Mouse (Mus musculus) hindbrain, embryonic 10.5 days (tissue): ENCODE measurements around the gene Clec4a2. TPM values are rescaled to one million over a fixed set of nuclear protein-coding genes. Genes with fewer than 3 reads are reported as not detected.
"Not testable (repeated sequence)": the region's sequence is repeated elsewhere in the genome, so short reads cannot be mapped to it uniquely, and the experiment has no call there.

ENCODE experiments used
- DNase-seq: peaks from one replicate; pipeline ENCODE4 v3.0.0-alpha.2; 2017; ENCODE audit warnings: low spot score
- H3K27ac ChIP-seq: fragments of 300-500 bp; sonication (generic); 2 replicates; pipeline ENCODE4 v1.5.1; 2016; ENCODE audit warnings: mild to moderate bottlenecking, moderate library complexity
- H3K27me3 ChIP-seq: fragments of 300-500 bp; sonication (generic); 2 replicates; pipeline ENCODE4 v1.6.1; 2016; ENCODE audit warnings: mild to moderate bottlenecking; ENCODE audit not compliant: poor library complexity, insufficient read depth, severe bottlenecking
- H3K36me3 ChIP-seq: fragments of 300-500 bp; sonication (generic); 2 replicates; pipeline ENCODE4 v1.6.1; 2016; ENCODE audit warnings: mild to moderate bottlenecking, moderate library complexity
- H3K4me1 ChIP-seq: fragments of 300-500 bp; sonication (generic); replicated peaks from 2 replicates; pipeline ENCODE4 v1.6.1; 2016; ENCODE audit warnings: mild to moderate bottlenecking
- H3K4me3 ChIP-seq: fragments of 300-500 bp; sonication (generic); 2 replicates; pipeline ENCODE4 v1.5.1; 2016; ENCODE audit warnings: mild to moderate bottlenecking, moderate library complexity
- H3K9me3 ChIP-seq: fragments of 300-500 bp; sonication (generic); 2 replicates; pipeline ENCODE4 v1.6.1; 2016; ENCODE audit warnings: mild to moderate bottlenecking, moderate library complexity
- WGBS: fragments of 180-500 bp; shearing (Covaris S2); methylation state at CpG from one replicate; pipeline ENCODE4 v1.1.7; 2016; 5-methylcytosine and 5-hydroxymethylcytosine counted together
- polyA plus RNA-seq: library from polyadenylated mRNA; unstranded; fragments of >200 nt; fragmentation: Nextera tagmentation; extraction: Ambion mirVana; gene quantifications from 2 replicates; pipeline ENCODE4 v1.2.1, GENCODE M21; 2016

The Clec4a2 gene
- 0.42 and 0.98 TPM in 2 replicates for polyA plus RNA-seq

- H3K4me1 ChIP-seq, H3K4me3 ChIP-seq, H3K27ac ChIP-seq, H3K27me3 ChIP-seq, DNase-seq, H3K36me3 ChIP-seq: not testable (repeated sequence)
- peaks cover 14% of the 10 kb centered on the region; the same call in 1 of the 2 replicates for H3K9me3 ChIP-seq
- 74% methylated on average over 1 of the region's 1 CpGs for WGBS
Measured at GRCm38 (mm10) chr6:123106128-123106527, at the start of gene Clec4a2. Clec4a2 (plus strand) TSS chr6:123106428.

- WGBS = 87% methylated on average over 4 of the region's 4 CpGs
- no peak for DNase-seq
- no peak overlapping the region for H3K27ac ChIP-seq
- no peaks in the 10 kb centered on the region for H3K4me1 ChIP-seq
- no peak overlapping the region for H3K4me3 ChIP-seq
- H3K27me3 ChIP-seq = no peaks in the 10 kb centered on the region
- H3K36me3 ChIP-seq = no peaks in the 10 kb centered on the region
- H3K9me3 ChIP-seq = 0 out of 2 replicates have a peak, but pooled peaks cover 3% of the 10 kb centered on the region
Measured at GRCm38 (mm10) chr6:123095125-123095843, 10.9 kb upstream of the Clec4a2 start.

DNA sequence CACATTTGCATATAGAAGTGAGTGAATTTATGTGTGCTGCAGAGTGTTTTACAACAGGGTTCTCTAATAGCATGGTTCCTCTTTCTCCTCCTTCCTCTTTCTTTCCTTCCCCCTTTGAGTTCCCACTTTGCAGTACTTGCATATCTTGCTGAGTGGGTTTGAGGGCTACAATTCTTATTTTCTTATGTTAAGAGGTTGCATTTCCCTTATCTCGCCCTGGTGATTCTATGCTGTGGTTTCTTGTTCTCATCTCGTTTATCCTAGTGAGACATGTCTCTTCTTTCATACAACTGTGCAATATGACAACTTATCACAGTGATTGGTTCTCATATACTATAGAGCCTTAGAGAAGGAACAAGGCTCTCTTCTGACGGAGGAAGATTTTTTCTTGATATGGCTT is 17.0 kb downstream of the Clec4a2 start:
- no peak for DNase-seq
- peaks cover 3% of the 10 kb centered on the region; the same call in 1 of the 2 replicates for H3K9me3 ChIP-seq
- H3K4me3 ChIP-seq = no peak overlapping the region
- H3K27ac ChIP-seq = no peak overlapping the region
- no peaks in the 10 kb centered on the region for H3K27me3 ChIP-seq
- no peaks in the 10 kb centered on the region for H3K36me3 ChIP-seq
- no peaks in the 10 kb centered on the region for H3K4me1 ChIP-seq
- 85% methylated on average over 3 of the region's 3 CpGs for WGBS

GRCm38 (mm10) chr6:123127173-123127572 is 20.9 kb downstream of the Clec4a2 start:
- H3K27me3 ChIP-seq = no peaks in the 10 kb centered on the region
- H3K9me3 ChIP-seq = peaks cover 7% of the 10 kb centered on the region; the same call in 1 of the 2 replicates
- H3K4me1 ChIP-seq = no peaks in the 10 kb centered on the region
- no peak for DNase-seq
- H3K4me3 ChIP-seq = no peak overlapping the region
- H3K36me3 ChIP-seq = no peaks in the 10 kb centered on the region
- 68% methylated on average over 1 of the region's 1 CpGs for WGBS
- no peak overlapping the region for H3K27ac ChIP-seq

DNA sequence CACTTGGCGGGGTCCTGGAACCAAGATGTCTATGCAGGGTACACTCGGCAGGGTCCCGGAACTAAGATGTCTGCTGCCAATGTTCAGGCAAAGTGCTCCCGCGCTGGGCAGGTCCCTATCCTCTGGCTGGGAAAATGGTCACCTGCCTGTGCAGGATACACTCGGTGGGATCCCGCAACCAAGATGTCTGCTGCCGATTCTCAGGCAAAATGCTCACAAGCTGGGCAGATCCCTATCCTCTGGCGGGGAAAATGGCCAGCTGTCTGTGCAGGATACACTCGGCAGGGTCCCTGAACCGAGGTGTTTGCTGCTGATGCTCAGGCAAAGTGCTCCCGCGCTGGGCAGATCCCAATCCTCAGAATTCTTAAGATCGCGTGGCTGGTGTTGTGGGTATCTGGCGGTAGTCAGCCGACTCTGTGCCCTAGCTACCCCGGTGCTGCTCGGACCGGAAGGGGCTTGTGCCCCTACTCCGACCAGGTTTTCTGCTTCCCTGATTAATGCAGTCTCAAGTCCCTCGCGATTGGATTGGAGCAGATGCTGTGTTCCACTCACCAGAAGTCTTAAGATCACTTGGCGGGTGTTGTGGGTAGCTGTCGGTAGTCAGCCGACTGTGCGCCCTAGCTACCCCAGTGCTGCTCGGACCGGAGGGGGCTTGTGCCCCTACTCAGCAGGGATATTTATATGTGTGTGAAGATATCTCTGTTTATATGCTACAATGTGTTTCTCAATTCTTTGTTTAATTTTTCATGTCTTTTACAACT is 31.7 kb downstream of the Clec4a2 start:
- not testable (repeated sequence) for H3K36me3 ChIP-seq, H3K9me3 ChIP-seq, H3K27ac ChIP-seq, DNase-seq, H3K4me3 ChIP-seq, H3K4me1 ChIP-seq, H3K27me3 ChIP-seq
- 75% methylated on average over 29 of the region's 29 CpGs for WGBS

DNA sequence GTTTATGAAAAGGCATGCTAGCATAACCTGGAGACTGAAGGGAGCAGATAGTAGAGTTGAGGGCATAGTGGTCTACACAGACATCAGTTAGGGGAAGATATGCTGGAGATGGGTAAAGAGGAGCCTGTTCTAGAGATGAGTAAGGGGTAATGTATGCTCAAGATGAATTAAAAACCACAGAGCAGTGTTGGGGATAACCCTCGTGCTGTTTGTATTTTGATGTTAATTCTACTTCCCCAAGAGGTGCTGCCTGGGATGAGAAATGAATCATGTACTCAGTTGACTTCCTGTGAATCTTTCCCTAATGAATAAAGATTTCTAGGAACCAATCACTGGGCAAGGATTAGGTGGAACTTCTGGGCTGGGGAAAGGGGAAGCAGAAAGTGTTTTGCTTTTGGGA is 63.9 kb downstream of the Clec4a2 start:
- WGBS = 50% methylated on average over 1 of the region's 1 CpGs
- DNase-seq = no peak

DNA sequence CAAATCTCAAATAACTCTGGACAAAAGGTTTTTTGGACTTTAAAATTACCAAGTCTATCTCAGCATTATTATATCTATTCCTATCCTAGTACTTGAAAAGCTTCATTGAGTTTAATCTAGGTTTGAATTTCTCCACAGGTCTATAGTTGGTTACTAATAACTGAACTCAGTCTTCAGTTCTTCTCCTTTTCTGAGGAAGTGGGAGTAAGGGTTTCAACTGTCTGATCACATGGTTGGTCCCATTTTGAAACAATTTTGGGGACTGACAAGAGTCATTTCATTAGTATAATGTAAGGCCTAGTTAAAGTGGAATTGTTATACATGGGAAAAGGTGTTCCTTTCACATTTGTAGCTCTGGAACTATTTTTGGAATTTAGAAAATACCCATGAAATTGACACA is 64.8 kb downstream of the Clec4a2 start:
- Histone ChIP-seq H3K27ac (no peak overlapping the region), H3K36me3 (no peaks in the 10 kb centered on the region), H3K4me3 (no peak overlapping the region), H3K27me3 (no peaks in the 10 kb centered on the region), H3K9me3 (0 out of 2 replicates have a peak, but pooled peaks cover 3% of the 10 kb centered on the region), H3K4me1 (no peaks in the 10 kb centered on the region)
- DNase-seq = no peak

More for the DNA sequence above, 63.9 kb downstream of the Clec4a2 start:
- H3K27ac ChIP-seq = no peak overlapping the region
- no peaks in the 10 kb centered on the region for H3K4me1 ChIP-seq
- no peak overlapping the region for H3K4me3 ChIP-seq
- no peaks in the 10 kb centered on the region for H3K27me3 ChIP-seq
- 0 out of 2 replicates have a peak, but pooled peaks cover 3% of the 10 kb centered on the region for H3K9me3 ChIP-seq
- no peaks in the 10 kb centered on the region for H3K36me3 ChIP-seq

DNA sequence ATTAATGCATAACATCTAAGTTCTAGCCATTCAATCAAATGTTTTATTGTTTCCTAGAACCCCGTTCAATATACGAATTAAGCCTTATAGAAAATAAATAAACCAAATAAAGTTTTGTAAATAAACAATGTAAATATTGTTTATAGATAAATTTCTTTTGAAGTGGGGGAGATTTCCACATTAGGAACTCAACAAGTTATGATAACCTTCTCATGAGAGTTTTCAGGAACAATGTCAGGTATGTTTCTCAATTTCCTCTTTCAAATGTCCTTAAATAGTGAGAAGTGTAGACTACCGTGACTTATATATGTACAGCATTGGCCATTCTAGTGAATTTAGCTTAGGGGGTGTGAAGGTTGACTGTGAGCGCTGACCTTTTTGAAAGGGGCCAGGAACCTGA is 66.4 kb downstream of the Clec4a2 start, which contains the start of gene Clec4b2:
Gene Clec4b2, plus strand, starts transcription at position 301 of the 400 bp plus-strand sequence.
- H3K27ac ChIP-seq = no peak within 1 kb of the TSS
- no peak within 1 kb of the TSS for H3K4me3 ChIP-seq
- H3K9me3 ChIP-seq = 0 out of 2 replicates have a peak, but pooled peaks cover 3% of the 10 kb centered on the region
- WGBS = 90% methylated on average over 4 of the region's 4 CpGs
- DNase-seq = no peak
- H3K36me3 ChIP-seq = no peaks in the 10 kb centered on the region
- H3K4me1 ChIP-seq = no peaks in the 10 kb centered on the region
- H3K27me3 ChIP-seq = no peaks in the 10 kb centered on the region

DNA sequence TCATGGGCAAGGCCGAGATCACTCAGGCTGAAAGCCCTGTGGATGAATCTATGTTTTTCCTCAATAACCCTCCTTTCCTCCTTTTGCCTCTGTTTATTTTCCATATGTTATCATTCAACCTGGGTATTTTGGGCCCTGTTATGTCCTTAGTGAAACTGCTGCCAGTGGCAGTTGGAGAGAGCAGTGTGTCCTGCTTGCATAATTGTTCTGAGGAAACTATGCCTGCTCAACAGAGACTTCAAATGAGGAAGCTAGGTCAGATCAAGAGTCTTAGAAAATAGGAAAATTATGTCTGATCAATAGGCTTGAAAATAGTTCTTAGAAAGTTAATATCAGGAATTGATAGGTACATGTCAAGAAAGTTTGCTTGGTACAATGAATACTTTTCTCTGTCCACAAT is 69.3 kb downstream of the Clec4a2 start:
- 93% methylated on average over 1 of the region's 1 CpGs for WGBS
- Histone ChIP-seq H3K27ac (no peak overlapping the region), H3K9me3 (no peaks in the 10 kb centered on the region), H3K4me1 (no peaks in the 10 kb centered on the region), H3K27me3 (no peaks in the 10 kb centered on the region), H3K4me3 (no peak overlapping the region), H3K36me3 (no peaks in the 10 kb centered on the region)
- no peak for DNase-seq

GRCm38 (mm10) chr6:123184862-123185261 is 78.6 kb downstream of the Clec4a2 start:
- not testable (repeated sequence) for H3K4me1 ChIP-seq, H3K4me3 ChIP-seq, DNase-seq, H3K27me3 ChIP-seq, H3K36me3 ChIP-seq, H3K27ac ChIP-seq, H3K9me3 ChIP-seq
- WGBS = 72% methylated on average over 2 of the region's 2 CpGs

Other genes with a start within 250 kb of the Clec4a2 start
- gene Necap1, start 232.0 kb upstream of the Clec4a2 start, polyA plus RNA-seq = 60.9 and 61.0 TPM in 2 replicates
- gene Clec4a1, start 184.6 kb upstream of the Clec4a2 start, polyA plus RNA-seq = 0.60 and 1.8 TPM in 2 replicates
- gene Clec4a3, start 153.9 kb upstream of the Clec4a2 start, polyA plus RNA-seq = 0.44 and 0.55 TPM in 2 replicates
- not detected in 2 replicates for gene Clec4a4, start 116.1 kb upstream of the Clec4a2 start, polyA plus RNA-seq
- gene Clec4b1, start 56.5 kb upstream of the Clec4a2 start, polyA plus RNA-seq = not detected in 2 replicates
- gene Clec4b2, start 66.5 kb downstream of the Clec4a2 start, polyA plus RNA-seq = not detected in 2 replicates
- gene Clec4n, start 123.4 kb downstream of the Clec4a2 start, polyA plus RNA-seq = 0.18 TPM in 1 of 2 replicates, not detected in the other
- not detected in 2 replicates for gene Clec4d, start 155.7 kb downstream of the Clec4a2 start, polyA plus RNA-seq
- not detected in 2 replicates for gene Clec4e, start 183.4 kb downstream of the Clec4a2 start, polyA plus RNA-seq
- gene Vmn2r19, start 201.9 kb downstream of the Clec4a2 start, polyA plus RNA-seq = not detected in 2 replicates